Mouse (Mus musculus) macrophage (primary cell): ENCODE measurements around the gene Atp1a1. TPM values are rescaled to one million over a fixed set of nuclear protein-coding genes. Genes with fewer than 3 reads are reported as not detected.

Experiments
- H3K27ac ChIP-seq: fragments of 350-480 bp; formaldehyde crosslinking; 2 replicates; pipeline ENCODE4 v1.9.0; 2021
- H3K36me3 ChIP-seq: fragments of 350-480 bp; formaldehyde crosslinking; 2 replicates; pipeline ENCODE4 v1.9.0; 2021; ENCODE audit errors: inconsistent target
- H3K4me3 ChIP-seq: fragments of 350-480 bp; formaldehyde crosslinking; 2 replicates; pipeline ENCODE4 v1.9.0; 2021; ENCODE audit errors: inconsistent target
- H3K79me2 ChIP-seq: fragments of 350-480 bp; formaldehyde crosslinking; 2 replicates; pipeline ENCODE4 v1.9.0; 2021; ENCODE audit errors: inconsistent target
- WGBS: methylation state at CpG from one replicate; pipeline ENCODE4 v1.1.7; 2026; ENCODE audit warnings: inconsistent platforms; ENCODE audit not compliant: missing documents; 5-methylcytosine and 5-hydroxymethylcytosine counted together
- polyA plus RNA-seq: library from polyadenylated mRNA; stranded (reverse); fragments of 250-400 nt; gene quantifications from 3 replicates; pipeline ENCODE4 v1.2.4, GENCODE M21; 2018; ENCODE audit warnings: inconsistent platforms

Gene Atp1a1
- polyA plus RNA-seq, 1 experiment from 2014 or later = 164 TPM

DNA sequence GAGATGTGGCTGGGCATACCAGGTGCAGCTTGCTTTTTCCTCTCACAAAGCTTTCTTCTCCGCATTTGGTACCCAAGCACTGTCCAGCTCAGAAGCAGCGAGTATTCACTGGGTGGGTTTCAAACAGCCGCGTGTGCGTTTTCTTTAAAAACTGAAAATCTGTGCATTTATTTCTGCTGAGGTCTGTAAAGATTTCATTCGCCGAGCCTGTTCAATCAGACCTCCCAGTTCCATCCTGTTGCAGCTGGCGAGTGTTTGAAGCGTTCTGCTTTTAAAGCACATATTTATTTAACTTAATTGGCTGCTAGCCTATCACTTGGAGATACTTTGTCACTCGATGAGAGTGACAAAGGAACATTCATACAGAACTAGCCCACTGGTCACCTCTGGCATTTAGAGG lies 73.6 kb downstream of the Atp1a1 start:
- Histone ChIP-seq H3K4me3 (no peak overlapping the region), H3K27ac (no peak overlapping the region), H3K36me3 (no peaks in the 10 kb centered on the region), H3K79me2 (no peaks in the 10 kb centered on the region)
- WGBS = 95% methylated on average over 10 of the region's 10 CpGs

DNA sequence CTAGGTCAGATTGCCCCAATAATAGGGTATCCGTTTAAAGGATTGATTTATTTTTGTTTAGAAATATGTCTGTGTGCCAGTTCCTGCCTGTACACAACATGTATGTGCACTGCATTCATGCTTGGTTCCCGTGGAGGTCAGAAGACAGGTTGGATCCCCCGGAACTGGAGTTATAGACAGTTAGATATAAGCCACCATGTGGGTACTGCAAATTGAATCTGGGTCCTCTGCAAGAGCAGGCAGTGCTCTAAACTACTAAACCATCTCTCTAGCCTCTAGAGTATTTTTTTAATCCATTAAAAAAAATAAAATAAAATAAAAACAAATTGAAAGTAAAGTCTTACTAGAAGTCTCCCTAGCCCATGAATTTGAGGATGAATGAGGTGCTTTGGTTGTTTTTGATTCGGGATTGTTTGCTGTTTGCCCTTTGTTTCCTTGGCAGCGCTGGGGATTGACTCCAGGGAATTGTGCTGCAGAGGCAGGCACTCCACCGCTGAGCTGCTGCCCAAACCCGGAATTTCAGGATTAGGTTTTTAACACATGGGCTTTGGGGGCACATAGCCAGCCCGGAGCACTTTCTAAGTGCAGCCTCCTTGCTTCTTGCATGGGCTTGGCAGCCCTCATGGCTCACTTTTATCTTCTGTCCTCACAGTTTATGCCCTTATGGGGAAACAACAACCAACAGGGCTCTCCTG lies 75.4 kb downstream of the Atp1a1 start:
- 89% methylated on average over 8 of the region's 8 CpGs for WGBS
- H3K36me3 ChIP-seq = no peaks in the 10 kb centered on the region

DNA sequence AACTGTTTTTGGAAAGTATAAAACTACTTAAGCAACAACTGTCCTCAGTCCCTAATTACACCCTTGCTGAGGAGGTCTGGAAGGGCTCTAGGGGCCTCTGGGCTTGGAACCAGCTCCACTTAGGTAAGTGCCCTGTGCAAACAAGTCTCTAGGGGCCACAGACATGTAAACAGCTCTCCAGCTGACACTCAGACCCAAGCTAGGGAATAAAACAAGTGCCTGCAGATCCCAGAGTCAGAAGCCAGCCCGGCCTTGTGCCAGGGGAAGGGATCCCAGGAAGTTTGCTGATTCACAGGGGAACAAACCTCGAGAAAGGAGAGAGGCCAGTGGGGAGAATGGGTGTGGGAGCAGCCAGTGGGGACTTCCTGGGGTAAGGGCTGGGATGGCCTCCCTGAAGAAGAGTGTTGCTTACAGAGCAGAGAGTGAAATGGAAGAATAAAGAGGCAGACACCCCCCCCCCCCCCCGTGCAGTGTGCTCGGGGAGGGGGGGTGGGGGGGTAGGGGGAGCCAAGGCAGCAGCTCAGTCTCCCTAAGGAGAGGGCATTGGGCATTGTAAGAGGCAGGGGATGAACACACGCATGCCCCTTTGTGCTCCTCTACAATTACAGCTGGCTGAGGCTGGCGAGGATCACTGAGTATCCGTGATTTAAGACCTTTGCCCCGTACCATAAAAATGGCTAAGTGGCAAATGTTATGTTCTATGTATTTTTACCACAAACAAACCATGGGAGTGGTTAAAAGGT lies 76.2 kb downstream of the Atp1a1 start:
- 81% methylated on average over 6 of the region's 8 CpGs for WGBS
- H3K4me3 ChIP-seq = no peak overlapping the region

More for the DNA sequence above, 75.4 kb downstream of the Atp1a1 start:
- H3K27ac ChIP-seq = no peak overlapping the region
- no peaks in the 10 kb centered on the region for H3K79me2 ChIP-seq
- no peak overlapping the region for H3K4me3 ChIP-seq

DNA sequence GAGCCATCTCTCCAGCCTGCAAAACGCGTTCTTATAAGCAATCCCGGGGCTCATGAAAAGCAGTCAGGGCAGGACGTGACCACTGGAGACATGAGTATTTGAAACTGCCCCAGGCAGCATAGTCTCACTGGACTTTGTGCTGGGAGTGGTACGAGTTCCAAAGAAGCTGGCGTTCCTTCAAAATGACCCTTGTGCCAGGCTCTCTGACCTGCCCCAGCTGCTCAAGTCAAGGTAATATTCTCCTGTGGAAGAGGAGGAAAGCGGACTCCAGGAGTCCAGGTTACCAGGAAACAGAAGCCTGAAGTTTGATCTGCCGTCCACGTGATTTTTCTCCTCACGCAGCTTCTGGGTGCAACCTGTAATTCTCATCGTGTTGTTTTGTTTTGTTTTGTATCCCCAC lies 77.9 kb downstream of the Atp1a1 start:
- Histone ChIP-seq H3K36me3 (no peaks in the 10 kb centered on the region), H3K79me2 (no peaks in the 10 kb centered on the region), H3K27ac (no peak overlapping the region), H3K4me3 (no peak overlapping the region)
- WGBS = 98% methylated on average over 11 of the region's 11 CpGs

More for the DNA sequence above, 76.2 kb downstream of the Atp1a1 start:
- Histone ChIP-seq H3K27ac (no peak overlapping the region), H3K36me3 (no peaks in the 10 kb centered on the region), H3K79me2 (no peaks in the 10 kb centered on the region)

Other genes with a start within 250 kb of the Atp1a1 start
- 0.03 TPM in 1 of 3 replicates, not detected in the others for gene Igsf3, start 227.6 kb downstream of the Atp1a1 start, polyA plus RNA-seq
- 0.11 to 0.26 TPM (median 0.14 TPM) in 3 replicates for gene Mab21l3, start 244.3 kb upstream of the Atp1a1 start, polyA plus RNA-seq